Mouse (Mus musculus): ENCODE results near the gene Skap2. TPM values are rescaled to one million over a fixed set of nuclear protein-coding genes. Genes with fewer than 3 reads are reported as not detected.
A peak's percentile ranks its signal among the peaks of the same experiment; 100 is the strongest.

The Skap2 gene
- polyA plus RNA-seq, 1 experiment from 2014 or later = 40.3 TPM

DNA sequence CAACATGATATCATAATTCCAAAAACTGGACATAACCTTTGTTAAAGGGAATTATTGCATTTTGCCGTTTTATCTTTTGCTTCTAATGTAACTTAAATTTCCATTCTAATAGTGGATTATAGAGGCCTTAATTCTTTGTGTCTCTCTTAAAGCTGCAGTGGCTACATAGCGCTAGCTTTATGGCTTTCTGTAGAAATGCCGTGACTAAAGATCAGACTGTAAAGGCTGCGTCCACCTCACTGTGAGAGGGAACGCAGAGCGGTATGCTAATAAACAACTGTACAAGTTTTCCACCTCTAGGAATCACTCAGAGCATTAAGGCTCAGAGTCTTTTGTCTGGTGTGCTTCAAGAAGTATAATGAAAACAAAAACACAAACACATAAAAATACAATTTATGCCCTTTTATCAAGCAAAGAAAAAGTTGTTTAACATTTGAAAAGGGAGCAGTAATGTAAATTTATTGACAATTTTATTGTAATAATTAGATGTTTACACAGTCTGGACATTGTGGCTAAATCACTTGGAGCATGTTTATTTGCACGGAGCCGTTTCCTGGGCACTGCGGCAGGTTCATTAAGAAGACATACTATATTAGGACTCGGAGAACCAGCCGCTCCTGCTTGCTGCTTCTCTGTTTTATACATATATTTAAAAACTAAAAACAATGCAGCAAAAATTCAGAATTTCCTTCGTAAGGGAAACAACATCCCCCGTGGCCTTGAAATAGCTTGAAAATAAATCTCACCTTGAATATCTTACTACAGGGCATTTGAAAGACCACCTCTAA lies 162.1 kb downstream of the Skap2 start:
- H3K9me3 ChIP-seq (ENCODE audit: control insufficient read depth) = no peaks in the 10 kb centered on the region
- peaks cover 13% of the 10 kb centered on the region; the same call in 1 of the 2 replicates for H3K27me3 ChIP-seq (replicated peaks; ENCODE audit: control insufficient read depth, insufficient read depth, low read length)
- no peaks in the 10 kb centered on the region for H3K36me3 ChIP-seq (ENCODE audit: control insufficient read depth, insufficient read depth)
- H3K4me3 ChIP-seq (ENCODE audit: low read depth, low read length) = no peak overlapping the region
- no peak overlapping the region for H3K27ac ChIP-seq (ENCODE audit: low read depth, low read length)
- no peak for ATAC-seq
- no peak overlapping the region for H3K9ac ChIP-seq (ENCODE audit: low read depth, low read length)
- 76% methylated on average over 13 of the region's 13 CpGs for WGBS
- no peak for TF ChIP-seq CTCF (IDR thresholded peaks at IDR 0.05; ENCODE audit: low read depth)
- no peaks in the 10 kb centered on the region for H3K4me1 ChIP-seq (replicated peaks; ENCODE audit: control insufficient read depth, insufficient read depth, low read length)
- no peak overlapping the region for H3K4me2 ChIP-seq (replicated peaks; ENCODE audit: low read depth)

DNA sequence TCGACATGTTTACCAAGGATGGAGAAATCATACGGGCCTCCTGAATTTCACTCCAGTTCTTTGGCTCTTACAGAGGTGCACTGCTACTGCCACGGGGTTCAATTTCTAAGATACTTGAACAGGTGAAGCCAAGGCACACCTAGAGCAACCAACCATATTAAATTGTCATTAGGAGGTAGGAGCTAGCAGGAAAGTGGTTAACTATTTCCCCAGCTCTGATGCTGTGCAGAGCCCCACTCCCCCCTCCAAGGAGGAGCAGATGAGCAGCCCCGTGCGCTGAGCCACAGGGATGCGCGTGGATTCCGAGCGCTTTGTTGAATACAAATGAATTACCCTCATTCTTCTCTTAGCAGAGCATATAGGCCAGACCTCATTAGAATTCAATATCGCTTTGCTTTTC lies 162.8 kb downstream of the Skap2 start:
- no peak for TF ChIP-seq CTCF (IDR thresholded peaks at IDR 0.05; ENCODE audit: low read depth)
- H3K27ac ChIP-seq (ENCODE audit: low read depth, low read length) = no peak overlapping the region
- H3K4me1 ChIP-seq (replicated peaks; ENCODE audit: control insufficient read depth, insufficient read depth, low read length) = no peaks in the 10 kb centered on the region
- H3K4me3 ChIP-seq (ENCODE audit: low read depth, low read length) = no peak overlapping the region
- no peak overlapping the region for H3K4me2 ChIP-seq (replicated peaks; ENCODE audit: low read depth)
- no peaks in the 10 kb centered on the region for H3K36me3 ChIP-seq (ENCODE audit: control insufficient read depth, insufficient read depth)
- no peak overlapping the region for H3K9ac ChIP-seq (ENCODE audit: low read depth, low read length)
- ATAC-seq = no peak
- peaks cover 13% of the 10 kb centered on the region; the same call in 1 of the 2 replicates for H3K27me3 ChIP-seq (replicated peaks; ENCODE audit: control insufficient read depth, insufficient read depth, low read length)
- no peaks in the 10 kb centered on the region for H3K9me3 ChIP-seq (ENCODE audit: control insufficient read depth)
- WGBS = 67% methylated on average over 10 of the region's 10 CpGs

DNA sequence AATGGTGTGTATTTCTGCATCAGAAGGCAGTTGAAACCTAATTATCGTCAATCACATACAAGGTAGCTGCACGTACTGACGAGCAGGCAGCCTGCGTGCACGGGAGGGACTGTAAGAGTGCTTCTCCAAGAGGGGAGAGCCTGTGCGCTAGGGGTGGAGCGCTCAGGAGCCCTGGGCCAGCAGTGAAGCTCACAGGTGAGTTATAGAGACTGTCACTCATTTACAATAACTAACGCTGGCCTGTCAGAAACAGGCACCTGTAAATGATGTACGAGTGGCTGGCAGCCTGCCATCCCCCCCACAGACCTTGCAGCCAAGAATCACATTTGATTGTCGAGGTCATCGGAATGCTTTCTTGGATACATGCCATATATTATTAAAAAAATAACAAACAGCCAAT lies 168.2 kb downstream of the Skap2 start:
- WGBS = 50% methylated on average over 11 of the region's 11 CpGs
- no peaks in the 10 kb centered on the region for H3K9me3 ChIP-seq (ENCODE audit: control insufficient read depth)

DNA sequence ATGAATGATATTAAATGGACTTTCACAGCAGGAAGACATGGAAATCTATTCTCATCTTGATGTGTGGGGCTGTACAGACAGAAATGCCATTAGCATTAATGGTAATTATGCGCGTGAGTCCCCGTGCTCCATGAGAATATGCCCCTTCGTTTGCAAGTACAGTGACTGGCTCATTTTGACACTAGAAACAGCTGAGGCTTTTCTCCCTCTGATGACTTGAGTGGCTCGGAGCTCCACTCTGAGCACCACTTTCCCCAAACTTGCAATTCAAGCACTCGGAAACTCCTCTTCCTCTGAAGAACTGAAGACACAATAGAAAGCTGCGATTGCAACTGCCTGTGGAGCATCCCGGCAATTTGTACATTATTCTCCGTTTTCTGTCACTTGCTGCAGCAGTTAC lies 169.3 kb downstream of the Skap2 start:
- H3K27ac ChIP-seq (ENCODE audit: low read depth, low read length) = no peak overlapping the region
- H3K4me3 ChIP-seq (ENCODE audit: low read depth, low read length) = no peak overlapping the region
- no peak for ATAC-seq
- H3K9me3 ChIP-seq (ENCODE audit: control insufficient read depth) = no peaks in the 10 kb centered on the region
- H3K9ac ChIP-seq (ENCODE audit: low read depth, low read length) = no peak overlapping the region
- no peak for TF ChIP-seq CTCF (IDR thresholded peaks at IDR 0.05; ENCODE audit: low read depth)
- H3K36me3 ChIP-seq (ENCODE audit: control insufficient read depth, insufficient read depth) = no peaks in the 10 kb centered on the region
- no peak overlapping the region for H3K4me2 ChIP-seq (replicated peaks; ENCODE audit: low read depth)
- 84% methylated on average over 9 of the region's 9 CpGs for WGBS
- no peaks in the 10 kb centered on the region for H3K4me1 ChIP-seq (replicated peaks; ENCODE audit: control insufficient read depth, insufficient read depth, low read length)
- peaks cover 7% of the 10 kb centered on the region; the same call in 1 of the 2 replicates for H3K27me3 ChIP-seq (replicated peaks; ENCODE audit: control insufficient read depth, insufficient read depth, low read length)

More for the DNA sequence above, 168.2 kb downstream of the Skap2 start:
- no peaks in the 10 kb centered on the region for H3K4me1 ChIP-seq (replicated peaks; ENCODE audit: control insufficient read depth, insufficient read depth, low read length)
- H3K4me3 ChIP-seq (ENCODE audit: low read depth, low read length) = no peak overlapping the region
- no peak overlapping the region for H3K27ac ChIP-seq (ENCODE audit: low read depth, low read length)
- no peak overlapping the region for H3K9ac ChIP-seq (ENCODE audit: low read depth, low read length)
- H3K4me2 ChIP-seq (replicated peaks; ENCODE audit: low read depth) = no peak overlapping the region
- no peak for ATAC-seq
- peaks cover 7% of the 10 kb centered on the region; the same call in 1 of the 2 replicates for H3K27me3 ChIP-seq (replicated peaks; ENCODE audit: control insufficient read depth, insufficient read depth, low read length)
- no peak for TF ChIP-seq CTCF (IDR thresholded peaks at IDR 0.05; ENCODE audit: low read depth)
- H3K36me3 ChIP-seq (ENCODE audit: control insufficient read depth, insufficient read depth) = no peaks in the 10 kb centered on the region

DNA sequence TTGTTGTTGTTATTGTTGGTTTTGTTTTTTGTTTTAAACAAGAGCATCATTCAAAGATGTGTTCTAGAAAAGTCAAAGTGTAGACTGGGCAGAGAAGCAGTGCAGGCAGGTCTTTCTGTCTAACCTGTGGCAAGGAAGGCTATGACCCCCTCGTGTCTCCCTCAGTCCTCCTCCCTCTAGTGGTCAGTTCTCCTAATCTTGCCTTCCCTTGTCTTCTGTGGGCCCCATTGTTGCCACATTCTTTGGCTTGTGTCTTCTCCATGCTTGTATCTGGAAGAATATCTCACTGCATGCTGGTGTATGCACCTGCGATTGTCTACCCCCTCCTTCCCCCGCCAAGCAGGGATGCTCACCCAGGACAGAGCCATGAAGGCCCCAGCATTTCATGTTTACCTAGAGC lies 174.2 kb downstream of the Skap2 start:
- no peaks in the 10 kb centered on the region for H3K4me1 ChIP-seq (replicated peaks; ENCODE audit: control insufficient read depth, insufficient read depth, low read length)
- no peaks in the 10 kb centered on the region for H3K36me3 ChIP-seq (ENCODE audit: control insufficient read depth, insufficient read depth)
- H3K9me3 ChIP-seq (ENCODE audit: control insufficient read depth) = no peaks in the 10 kb centered on the region
- no peak overlapping the region for H3K4me3 ChIP-seq (ENCODE audit: low read depth, low read length)
- no peak for ATAC-seq
- H3K9ac ChIP-seq (ENCODE audit: low read depth, low read length) = no peak overlapping the region
- WGBS = 63% methylated on average over 3 of the region's 3 CpGs
- TF ChIP-seq CTCF (IDR thresholded peaks at IDR 0.05; ENCODE audit: low read depth) = peak; percentile 49; the same call in 1 of the 2 replicates
- no peak overlapping the region for H3K4me2 ChIP-seq (replicated peaks; ENCODE audit: low read depth)
- no peak overlapping the region for H3K27ac ChIP-seq (ENCODE audit: low read depth, low read length)
- H3K27me3 ChIP-seq (replicated peaks; ENCODE audit: control insufficient read depth, insufficient read depth, low read length) = no peaks in the 10 kb centered on the region

DNA sequence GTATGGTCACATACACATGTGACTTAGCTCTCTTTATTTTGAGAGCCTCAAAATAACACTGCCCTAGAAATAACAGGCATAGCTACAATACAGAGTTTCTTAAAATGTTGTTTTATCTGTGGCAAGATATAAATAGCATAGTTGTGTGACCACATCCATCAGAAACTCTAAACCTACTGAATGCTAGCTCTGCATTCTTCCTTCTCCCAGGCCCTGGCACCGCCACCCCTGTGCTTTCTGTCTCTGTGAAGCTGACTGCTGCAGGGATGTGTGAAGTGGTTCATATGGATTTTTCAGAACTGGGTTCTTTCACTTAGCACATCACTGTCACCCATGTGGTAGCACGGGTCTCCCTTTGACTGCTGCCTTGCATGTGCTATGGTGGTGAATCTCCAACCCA lies 179.0 kb downstream of the Skap2 start:
- H3K9me3 ChIP-seq (ENCODE audit: control insufficient read depth) = no peaks in the 10 kb centered on the region
- no peaks in the 10 kb centered on the region for H3K27me3 ChIP-seq (replicated peaks; ENCODE audit: control insufficient read depth, insufficient read depth, low read length)
- no peak overlapping the region for H3K27ac ChIP-seq (ENCODE audit: low read depth, low read length)
- no peak overlapping the region for H3K4me2 ChIP-seq (replicated peaks; ENCODE audit: low read depth)
- no peaks in the 10 kb centered on the region for H3K4me1 ChIP-seq (replicated peaks; ENCODE audit: control insufficient read depth, insufficient read depth, low read length)
- no peaks in the 10 kb centered on the region for H3K36me3 ChIP-seq (ENCODE audit: control insufficient read depth, insufficient read depth)
- no peak for TF ChIP-seq CTCF (IDR thresholded peaks at IDR 0.05; ENCODE audit: low read depth)
- no peak overlapping the region for H3K9ac ChIP-seq (ENCODE audit: low read depth, low read length)
- no peak overlapping the region for H3K4me3 ChIP-seq (ENCODE audit: low read depth, low read length)
- no peak for ATAC-seq
- 80% methylated on average over 2 of the region's 2 CpGs for WGBS

Measured in intestine, postnatal 0 days (tissue).